Mouse (Mus musculus) right cerebral cortex, postnatal 14 days (tissue): ENCODE measurements around the gene Notch2.

Experiments used
- DNase-seq: peaks from one replicate; pipeline ENCODE4 v3.0.0; 2022

The Notch2 gene

DNA sequence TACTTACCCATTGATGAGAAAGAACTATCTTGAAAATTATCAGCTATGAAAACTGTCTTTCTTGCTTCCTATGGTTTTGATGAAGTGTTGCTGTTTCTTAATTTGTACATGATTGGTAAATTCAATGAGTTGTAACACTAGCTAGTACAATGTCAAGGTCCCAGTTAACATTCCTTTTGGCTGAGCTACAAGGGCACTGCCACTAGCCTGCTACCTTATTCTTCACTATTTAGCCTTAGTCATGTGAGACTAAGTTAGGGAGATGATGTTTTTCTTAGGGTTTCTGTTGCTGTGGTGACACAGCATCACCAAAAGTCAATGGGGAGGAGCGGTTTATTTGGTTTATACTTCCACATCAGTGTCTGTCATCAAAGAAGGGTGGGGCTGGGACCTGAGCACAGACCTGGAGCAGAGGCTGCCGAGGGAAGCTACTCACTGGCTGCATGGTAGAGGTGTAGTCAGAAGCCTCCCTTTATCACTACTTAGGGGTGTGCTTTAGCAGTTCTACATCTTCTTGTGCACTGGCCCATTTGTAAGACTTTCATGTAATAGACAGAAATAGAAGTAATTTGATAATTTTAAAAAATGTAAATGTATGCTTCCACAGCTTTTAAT, 66.4 kb downstream of the Notch2 start:
- DNase-seq = no peak

DNA sequence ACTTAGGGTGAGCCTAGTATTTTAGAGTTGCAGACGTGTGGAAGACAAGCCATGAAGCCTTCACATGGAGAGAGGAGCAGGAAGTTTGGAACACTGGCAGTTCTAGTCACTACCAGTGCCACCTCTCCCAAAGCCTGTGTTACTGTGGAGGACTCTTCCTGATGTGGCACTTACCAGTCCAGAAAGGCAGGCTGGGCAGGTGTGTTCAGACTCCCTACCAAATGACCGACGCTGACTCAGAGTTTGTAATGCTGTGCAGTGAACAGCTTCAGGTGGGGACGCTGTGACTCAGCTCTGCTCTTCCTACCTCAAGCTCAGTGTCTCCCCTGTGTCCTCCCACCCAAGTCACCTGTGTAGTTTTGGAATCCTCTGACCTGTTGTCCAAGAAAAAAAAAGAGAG, 67.3 kb downstream of the Notch2 start:
- no peak for DNase-seq

DNA sequence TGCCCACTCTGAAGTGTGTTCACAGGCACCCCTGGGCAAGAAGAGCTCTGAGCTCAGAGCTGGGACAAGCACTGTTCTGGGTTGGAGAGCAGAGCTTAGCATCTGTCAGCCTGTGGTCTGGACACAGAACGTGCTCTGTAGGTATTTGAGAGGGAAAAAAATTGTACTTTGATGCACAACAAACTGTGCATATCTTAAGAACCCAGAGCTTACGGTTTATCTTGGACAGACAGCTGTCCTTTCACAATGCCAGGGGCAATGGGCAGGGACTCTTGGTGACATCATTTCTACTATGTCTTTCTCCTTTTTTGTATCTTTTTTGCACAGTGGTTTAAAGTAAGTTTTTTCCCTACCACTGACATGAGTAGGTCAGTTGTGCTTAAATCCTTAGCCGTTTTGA, 68.9 kb downstream of the Notch2 start:
- no peak for DNase-seq

DNA sequence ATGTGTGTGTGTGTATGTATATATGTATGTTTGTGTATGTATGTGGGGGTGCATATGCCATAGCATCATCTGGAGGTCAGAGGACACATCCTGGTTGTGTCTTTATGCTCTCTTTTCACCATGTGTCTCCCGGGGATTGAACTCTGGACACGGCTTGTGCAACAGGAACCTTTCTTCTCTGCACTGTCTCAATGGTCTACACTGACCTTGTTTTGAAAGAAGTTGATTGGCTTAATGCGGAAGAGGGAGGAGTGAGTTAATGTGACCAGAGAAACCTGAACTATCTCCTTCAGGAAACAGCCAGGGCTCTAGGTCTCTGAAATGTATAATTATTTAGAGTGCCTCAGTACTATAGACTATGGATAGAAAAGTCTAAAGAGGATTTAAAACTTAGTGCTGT, 69.6 kb downstream of the Notch2 start:
- DNase-seq = no peak

DNA sequence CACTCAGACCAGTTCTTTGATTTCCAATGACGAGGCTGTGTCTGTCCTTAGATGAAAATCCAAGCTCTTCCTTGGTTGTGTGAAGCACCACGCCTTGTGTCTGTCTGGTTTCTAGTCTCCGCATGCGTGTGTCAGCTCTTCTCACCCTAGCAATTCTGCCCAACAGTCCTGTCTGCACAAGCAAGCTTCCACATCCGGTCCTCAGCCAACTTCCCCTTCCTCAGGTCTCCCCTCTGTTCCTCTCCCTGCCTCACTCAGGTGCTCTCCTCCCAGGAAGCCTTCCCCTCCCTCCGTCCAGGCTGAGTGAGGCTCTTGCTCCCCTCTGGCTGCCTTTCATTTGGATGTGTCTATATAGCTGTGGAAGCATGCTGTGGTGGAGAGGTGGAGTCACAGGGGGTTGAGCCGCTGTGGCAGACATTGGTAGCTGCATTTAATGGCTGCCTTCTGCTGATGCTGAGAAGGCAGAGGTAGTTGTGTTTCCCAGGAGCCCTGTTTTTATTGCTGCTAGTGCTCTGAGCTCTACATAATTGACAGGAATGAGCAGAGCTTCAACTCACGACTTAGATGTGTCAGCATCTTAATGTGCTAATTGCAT, 70.8 kb downstream of the Notch2 start:
- DNase-seq = no peak

DNA sequence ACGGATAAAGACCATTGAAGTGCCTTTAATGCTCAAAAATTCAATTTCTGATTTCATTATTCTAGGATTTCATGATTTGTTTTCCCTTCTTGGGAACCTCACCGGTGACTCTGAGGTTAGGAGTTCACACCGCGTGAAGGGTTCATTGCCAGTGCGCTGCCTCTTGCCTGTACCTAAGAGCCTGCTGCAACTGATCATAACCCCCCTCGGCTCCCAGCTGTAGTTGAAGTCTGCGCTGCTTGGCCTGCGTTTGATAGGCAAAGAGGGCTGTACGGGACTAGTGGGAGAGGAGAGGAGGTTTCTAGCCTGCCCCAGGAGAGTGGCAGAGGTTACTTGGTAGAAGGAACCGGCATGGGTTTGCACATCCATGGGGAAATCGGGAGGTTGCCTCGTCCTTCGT, 71.5 kb downstream of the Notch2 start:
- no peak for DNase-seq

DNA sequence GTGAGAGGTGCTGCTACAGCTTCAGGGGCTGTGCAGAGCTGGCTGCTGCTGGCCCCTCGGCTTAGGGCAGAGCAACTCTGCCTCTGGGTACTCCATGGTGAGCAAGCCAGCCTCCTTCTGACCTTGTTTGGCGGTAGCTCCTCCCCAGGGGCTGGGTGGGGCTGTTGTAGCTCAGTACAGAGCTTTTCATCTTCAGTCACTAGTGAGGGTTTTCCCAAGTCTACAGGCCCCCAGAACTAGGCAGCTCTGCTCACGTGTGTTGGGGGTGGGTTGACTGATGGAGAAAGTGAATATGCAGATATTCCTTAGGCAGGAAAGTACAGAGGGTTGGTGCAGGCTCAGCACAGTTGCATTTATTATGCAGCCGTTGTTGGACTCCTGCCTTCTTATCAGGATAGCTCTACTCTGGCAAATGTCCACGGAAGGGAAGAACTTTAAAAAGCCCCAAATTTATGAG, 72.5 kb downstream of the Notch2 start:
- no peak for DNase-seq

DNA sequence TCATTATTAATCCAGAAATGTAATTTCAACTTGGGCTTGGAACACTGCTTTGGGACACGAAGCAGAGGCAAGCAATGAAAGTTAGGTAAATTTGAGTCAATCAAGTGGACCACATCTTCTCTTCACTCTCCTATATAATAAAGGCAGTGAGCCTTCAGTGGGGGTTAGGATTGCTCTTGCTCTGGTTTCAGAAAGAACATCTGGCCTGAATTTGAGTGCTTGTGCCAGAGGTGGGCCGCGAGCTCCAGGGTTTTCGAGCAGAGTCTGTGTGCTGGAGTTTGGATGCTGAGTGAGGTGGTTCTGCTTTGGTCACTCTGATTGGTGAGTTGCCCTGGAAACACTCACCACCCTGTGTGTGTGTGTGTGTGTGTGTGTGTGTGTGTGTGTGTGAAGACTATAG, 73.1 kb downstream of the Notch2 start:
- DNase-seq = no peak

DNA sequence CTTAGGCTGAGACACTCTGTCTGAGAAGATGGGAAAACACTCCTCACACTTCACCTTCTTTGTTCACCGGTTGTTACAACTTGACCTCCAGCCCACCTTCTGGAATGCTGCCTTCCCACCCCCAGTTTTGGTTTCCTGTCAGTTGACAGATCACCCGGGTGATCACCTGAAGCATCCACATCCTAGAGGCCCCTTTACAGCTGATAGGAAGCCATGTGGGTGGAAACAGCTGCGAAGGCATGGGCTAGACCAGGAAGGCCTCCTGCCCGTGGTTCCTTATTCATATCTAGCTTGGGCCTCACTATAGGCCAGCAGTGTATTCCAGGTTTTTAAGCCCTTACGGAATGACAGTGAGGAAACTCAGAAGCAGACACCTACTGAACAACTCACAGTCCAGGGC, 73.5 kb downstream of the Notch2 start:
- no peak for DNase-seq

DNA sequence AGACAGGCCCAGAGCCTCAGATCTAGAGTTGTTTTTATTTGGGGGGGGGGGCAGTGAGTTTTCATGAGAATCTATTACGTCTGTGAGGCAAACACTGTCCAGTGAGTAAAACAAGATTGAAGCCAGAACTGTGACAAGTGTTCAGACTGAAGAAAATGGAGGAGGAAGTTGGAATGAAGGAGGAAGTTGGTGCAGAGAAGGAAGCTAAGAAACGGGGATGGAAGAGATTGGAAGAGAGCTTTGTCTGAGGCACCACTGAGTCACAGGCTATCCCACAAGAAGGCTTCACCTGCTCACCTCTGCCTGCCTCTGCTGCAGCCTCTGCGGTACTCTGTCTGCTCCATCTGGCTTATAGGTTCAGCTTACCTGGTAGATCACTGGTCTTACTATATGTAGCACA, 74.2 kb downstream of the Notch2 start:
- DNase-seq = no peak

DNA sequence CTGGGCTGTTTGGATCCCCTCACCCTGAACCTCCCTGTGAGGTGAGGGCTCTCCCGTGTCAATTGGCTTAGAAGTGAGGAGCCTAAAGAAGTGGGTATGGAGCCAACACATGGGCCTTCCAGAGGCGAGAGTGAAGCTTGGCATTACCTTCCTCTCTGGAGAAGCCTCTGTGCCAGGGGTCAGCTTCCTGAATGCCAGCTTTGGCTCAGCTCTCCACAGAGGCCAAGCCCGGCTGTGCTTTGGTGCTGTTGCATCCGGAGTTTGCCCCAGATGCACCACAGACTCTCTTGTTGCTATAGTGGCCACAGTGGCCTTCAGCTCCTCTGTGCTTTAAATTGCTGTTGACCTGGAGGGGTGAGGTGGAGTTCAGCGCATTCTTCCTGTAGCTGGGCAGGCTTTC, 76.4 kb downstream of the Notch2 start:
- no peak for DNase-seq

DNA sequence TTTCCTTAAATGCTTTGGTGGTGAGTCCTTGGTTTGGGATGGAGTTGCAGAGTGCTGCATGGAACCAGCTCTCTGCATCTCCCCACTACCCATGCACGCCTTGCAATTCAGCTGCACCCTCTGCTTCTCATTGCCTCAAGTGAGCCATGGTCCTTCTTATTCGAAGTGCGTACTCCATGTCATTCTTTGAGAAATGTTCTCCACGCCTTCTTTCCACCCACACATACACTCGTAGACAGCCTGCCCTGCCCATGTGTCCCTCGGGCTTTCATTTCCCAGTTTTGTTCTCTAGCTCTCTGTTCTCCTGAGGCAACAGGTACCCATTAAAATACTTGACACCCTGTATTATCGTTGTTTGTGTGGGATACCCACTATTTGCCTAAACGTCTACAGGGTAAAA, 76.8 kb downstream of the Notch2 start:
- DNase-seq = no peak

DNA sequence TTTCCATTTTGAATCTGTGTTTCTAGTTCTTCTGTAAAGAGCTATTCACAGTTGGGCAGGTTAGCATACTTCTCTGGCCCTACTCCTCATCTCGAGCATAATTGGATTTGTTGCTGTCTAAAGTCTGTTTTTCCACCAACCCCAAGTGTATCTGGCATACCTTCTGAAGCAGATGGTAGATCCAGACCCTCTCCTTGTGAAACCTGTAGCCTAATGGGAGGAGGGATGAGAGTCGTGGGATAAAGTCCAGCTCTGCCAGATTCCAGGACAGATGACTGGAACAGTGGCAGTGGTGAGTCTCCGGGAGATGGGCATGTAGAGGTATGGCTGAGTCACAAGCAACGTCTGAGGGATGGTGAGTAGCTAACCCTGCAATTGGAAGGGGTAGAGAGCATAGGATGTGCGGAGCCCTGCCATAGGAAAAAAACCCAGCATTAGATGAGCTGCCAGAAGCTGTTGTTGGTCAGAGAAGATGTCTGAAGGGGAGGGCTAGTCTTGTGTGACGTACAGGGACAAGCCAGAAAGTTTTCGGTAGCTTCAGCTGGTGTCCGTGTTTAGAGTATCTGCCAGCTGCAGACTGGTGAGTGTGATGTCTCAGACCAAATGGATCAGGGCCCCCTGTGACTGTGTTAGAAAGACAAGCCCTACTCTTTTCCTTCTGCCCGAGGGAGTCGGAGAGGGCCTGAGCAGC, 79.5 kb downstream of the Notch2 start:
- no peak for DNase-seq

DNA sequence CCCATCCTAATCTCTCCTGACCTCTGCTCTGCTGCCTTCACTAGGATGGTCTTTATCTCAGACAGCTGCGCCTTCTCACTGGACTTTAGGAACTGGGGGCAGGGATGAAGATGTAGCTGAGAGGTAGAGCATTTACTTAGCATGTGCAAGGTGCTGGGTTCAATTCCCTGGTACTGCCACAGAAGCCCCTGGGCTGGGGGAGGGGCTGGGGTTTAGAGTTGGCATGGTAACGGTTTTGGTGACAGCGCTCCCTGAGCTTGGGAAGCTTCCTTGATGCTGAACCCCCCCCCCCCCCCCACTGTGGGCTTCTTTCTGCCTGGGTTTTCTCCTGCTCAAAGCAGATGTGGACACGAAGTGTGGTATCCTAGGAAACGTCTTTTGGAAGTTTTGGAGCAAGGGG, 80.6 kb downstream of the Notch2 start:
- no peak for DNase-seq

DNA sequence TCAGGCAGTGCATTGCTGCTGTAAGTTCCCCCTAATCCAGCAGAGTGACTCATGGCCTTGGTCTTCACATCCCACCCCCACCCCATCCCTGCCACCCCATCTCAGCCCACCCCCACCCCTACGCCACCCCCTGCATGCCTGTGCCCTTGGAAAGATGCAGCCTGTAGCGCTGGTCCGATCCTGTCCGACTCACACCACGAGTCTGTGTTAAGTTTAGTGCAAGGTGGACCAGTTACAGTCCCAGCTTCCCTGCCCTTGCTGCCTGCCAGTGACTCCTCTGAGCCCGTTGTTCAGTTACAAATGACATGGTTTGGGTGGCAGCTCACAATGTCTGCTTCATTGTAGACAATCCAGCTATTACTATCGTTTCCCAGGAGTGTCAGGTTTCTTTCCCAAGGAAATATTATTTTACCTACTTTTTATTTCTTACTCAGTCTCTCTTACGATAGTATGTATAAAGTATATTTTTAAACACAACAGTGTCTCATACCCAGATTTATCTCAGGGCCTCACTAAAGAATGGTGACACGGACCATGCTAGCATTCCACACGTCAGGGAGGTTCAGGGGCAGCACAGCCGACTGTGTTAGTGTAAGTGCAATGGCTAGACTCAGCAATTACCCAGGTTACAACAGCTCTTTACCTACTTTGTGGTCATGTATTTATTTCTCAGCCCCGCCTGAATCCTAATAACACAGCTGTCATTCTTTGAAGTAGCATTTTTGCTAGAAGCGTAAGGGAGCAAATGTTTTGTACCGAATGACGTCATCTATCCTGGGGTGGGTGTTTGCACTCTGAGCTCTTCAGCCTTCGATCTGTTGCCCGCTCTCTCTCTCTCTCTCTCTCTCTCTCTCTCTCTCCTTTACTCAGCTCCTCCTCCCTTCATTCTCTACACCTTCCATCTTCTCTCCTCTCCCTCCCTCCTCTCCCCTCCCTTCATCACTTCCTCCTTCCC, 81.6 kb downstream of the Notch2 start:
- no peak for DNase-seq

DNA sequence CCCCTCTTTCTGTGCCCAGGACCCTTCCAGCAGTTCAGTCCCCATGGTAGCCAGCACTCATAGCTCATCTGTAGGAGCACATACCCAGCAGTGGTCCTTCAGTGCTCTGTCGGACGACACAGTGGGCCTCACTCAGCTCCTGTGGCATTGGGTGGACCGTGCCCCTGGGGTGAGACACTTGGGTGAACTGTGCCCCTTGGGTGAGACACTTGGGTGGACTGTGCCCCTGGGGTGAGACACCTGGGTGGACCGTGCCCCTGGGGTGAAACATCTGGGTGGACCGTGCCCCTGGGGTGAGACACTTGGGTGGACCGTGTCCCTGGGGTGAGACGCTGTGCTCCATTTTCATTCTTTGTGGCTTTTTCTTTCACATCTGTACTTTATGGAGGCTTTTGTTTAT, 83.7 kb downstream of the Notch2 start:
- no peak for DNase-seq

DNA sequence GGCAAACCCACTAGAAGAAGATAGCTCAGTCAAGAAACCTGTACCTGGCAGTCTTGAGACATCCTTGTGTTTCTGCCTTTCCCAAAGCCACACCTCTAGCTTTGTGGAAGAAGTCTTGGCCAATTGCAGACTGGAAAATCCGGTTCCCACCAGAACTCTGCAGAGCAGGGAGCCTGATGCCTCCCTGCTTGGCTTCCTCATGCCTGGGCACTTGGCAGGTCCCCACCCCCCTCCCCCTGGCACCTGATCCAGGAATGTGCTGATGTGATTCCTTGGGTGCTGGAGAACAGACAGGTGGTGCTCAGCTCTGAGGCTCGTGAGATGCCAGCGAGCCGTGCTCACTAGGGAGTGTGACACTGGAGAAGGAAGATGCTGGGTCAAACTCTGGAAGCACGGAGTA, 85.3 kb downstream of the Notch2 start:
- DNase-seq = no peak

DNA sequence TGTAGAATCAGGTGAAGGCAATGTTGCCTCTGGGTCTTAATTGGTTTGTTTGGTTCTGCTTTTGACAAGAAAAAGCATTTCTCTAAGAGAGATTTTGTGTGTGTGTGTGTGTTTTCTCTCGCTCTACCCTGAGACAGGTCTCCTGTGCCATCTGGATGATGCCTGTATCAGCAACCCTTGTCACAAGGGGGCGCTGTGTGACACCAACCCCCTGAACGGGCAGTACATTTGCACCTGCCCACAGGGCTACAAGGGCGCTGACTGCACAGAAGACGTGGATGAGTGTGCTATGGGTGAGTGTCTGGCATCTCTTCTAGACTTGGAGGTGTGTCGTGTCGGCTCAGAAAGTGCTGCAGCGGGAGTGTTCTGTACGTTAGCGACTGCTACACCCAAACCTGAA, 86.0 kb downstream of the Notch2 start:
- no peak for DNase-seq

DNA sequence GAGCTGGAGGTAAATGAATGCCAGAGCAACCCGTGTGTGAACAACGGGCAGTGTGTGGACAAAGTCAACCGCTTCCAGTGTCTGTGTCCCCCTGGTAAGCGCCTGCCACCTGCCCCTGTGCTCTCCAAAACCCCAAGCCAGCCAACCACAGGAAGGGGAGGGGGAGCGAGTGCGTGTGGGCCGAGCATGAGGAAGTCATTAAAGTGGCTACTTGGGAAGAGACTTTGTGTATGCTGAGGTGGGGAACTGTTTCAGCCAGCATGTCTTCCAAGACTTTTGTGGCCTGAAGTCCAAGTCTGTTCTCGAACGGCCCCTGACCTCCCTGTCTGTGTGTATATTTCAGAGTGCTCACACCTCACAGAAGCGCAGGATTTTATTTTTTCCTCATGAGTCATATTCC, 88.2 kb downstream of the Notch2 start:
- DNase-seq = no peak

DNA sequence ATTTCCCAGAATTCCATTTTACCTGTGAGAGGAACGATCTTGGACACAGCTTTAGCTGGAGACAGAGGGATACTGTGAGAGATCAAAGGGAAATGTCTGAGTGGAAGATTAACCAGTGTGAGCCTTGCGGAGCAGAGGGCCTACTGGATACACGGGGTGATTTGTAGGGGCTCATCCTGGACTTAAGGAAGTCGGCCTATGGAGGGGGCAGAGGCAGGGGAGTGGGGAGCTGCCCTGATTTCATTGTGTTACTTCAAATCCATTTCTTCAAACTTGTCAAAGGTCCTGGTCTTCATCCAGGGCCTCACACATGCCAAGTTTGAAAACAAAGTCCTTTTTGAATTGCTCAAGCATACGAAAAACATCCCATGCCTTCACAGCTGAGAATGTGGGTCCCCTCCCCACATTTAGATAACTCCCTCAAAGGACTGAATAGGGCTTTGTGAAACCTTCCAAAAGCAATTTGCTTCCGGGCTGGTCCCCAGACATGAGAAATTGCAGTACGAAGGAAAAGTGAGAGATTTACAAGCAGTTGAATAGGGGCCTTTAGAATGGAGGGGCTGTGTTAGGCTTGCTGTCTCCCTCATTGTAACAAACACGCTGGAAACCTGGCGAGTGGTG, 91.6 kb downstream of the Notch2 start:
- DNase-seq = no peak

DNA sequence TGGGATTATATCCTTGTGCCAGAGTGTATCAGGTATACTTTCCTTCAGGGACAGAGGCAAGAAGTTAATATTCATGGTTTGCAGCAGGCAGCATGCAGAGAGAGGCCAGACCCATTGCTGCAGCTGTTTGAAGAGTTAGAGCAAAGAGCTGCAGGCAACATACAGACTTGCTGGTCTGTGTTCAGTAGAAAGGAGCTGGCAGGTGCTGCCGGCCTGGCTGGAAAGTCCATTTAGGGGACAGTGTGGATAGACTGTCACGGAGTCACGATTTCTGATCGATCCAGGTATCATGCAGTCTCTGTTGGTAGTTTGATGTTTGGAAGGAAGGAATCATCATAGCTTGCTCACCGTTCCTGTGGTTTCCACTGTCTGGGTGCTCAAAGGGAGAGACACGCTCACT, 92.2 kb downstream of the Notch2 start:
- no peak for DNase-seq

DNA sequence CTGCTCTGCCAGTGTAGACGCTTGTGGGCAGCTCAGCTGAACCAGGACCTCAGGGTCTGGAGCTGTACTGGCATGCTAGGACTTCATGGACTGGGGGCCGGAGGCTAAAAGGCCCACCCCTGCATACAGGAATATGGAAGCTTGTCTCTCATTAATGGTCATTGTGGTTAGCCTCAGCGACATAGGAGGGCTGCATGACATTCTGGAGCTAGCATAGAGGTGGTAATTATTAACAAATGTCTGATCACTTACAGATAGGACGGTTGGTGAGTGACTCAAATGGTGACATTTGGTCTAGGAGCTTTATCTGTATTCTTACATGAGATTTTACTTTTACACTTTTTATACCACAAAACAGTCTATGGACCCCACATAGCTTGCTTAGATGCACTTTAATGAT, 92.8 kb downstream of the Notch2 start:
- DNase-seq = no peak
